Mouse (Mus musculus): ENCODE results near the gene Stub1. TPM values are rescaled to one million over a fixed set of nuclear protein-coding genes. Genes with fewer than 3 reads are reported as not detected.

Stub1 gene
- polyA plus RNA-seq, 1 experiment from 2014 or later = 336 TPM

DNA sequence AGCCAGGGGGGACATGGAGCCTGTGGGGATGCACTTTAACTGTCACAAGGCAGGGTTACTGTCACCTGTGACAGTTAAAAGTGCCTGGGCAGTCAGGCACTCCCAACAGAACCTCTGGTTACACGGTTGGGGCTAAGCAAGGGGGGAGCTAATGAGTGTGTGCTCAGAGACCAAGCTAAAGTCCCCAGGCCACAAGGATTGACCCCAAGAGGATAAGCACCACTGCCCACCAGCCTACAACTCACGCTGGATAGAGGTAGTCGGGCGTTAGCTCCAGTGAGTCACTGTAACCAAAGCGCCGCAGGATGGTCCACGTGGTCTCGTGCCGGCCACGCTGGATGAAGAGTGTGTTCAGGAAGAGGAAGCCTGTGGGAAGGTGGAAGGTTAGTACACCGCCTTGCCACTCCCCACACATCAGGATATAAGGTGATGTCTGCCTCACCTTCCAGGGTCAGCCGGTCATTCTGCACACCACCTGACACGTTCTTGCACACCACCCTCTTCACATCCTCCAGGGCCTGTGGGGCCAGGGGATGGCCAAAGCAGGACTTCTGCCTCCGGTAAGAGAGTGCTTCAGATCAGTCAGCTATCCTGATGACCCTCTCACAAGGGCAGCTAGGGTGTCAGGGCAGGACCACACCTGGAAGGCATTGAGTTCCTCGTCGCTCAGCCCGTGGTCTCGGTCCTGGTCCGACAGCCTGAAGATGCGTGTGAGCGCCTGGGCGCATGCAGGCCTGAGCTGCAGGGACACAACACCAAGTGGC is 8.1 kb upstream of the Stub1 start, which contains the start of gene Gm20683:
Gene Gm20683, minus strand, starts transcription at position 647 of the 764 bp plus-strand sequence.
- Histone ChIP-seq H3K27me3 (ENCODE audit: control insufficient read depth, insufficient read depth, low read length) (no peaks in the 10 kb centered on the region), H3K4me1 (replicated peaks; ENCODE audit: control insufficient read depth, insufficient read depth, low read length) (peaks cover 28% of the 10 kb centered on the region), H3K4me2 (replicated peaks) (no peak within 1 kb of the TSS), H3K4me3 (replicated peaks; ENCODE audit: low read length) (no peak within 1 kb of the TSS), H3K27ac (no peak within 1 kb of the TSS), H3K36me3 (replicated peaks; ENCODE audit: control insufficient read depth, insufficient read depth) (peaks cover 53% of the 10 kb centered on the region), H3K9ac (no peak within 1 kb of the TSS), H3K9me3 (ENCODE audit: control insufficient read depth, low read length) (no peaks in the 10 kb centered on the region)
- WGBS = 97% methylated on average over 22 of the region's 22 CpGs
- ATAC-seq (ENCODE audit: low FRiP score) = no peak
- no peak for DNase-seq (ENCODE audit: low spot score)

DNA sequence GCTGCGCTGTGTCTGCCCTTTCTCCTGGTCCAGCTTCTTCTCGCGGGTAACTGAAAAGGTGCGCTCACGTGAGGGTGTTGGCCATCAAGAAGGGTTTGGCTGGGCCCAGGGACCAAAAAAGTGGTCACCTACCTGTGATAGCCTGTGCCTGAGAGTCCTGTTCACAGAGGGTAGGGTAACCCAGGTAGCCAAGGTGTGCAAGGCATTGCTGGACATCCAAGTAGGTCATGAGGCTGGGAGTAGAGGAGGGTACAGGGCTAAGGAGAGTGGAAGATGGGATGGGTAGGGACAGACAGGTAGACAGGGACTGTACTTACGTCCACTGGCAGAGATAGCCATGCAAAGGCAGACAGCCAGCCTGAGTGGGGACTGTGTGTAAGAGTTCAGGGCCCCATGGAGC is 7.3 kb upstream of the Stub1 start:
- Histone ChIP-seq H3K27me3 (ENCODE audit: control insufficient read depth, insufficient read depth, low read length) (no peaks in the 10 kb centered on the region), H3K36me3 (replicated peaks; ENCODE audit: control insufficient read depth, insufficient read depth) (peaks cover 51% of the 10 kb centered on the region), H3K9ac (no peak overlapping the region), H3K4me3 (replicated peaks; ENCODE audit: low read length) (no peak overlapping the region), H3K27ac (no peak overlapping the region), H3K4me1 (replicated peaks; ENCODE audit: control insufficient read depth, insufficient read depth, low read length) (peaks cover 36% of the 10 kb centered on the region), H3K9me3 (ENCODE audit: control insufficient read depth, low read length) (no peaks in the 10 kb centered on the region), H3K4me2 (replicated peaks) (no peak overlapping the region)
- DNase-seq (ENCODE audit: low spot score) (no peak), ATAC-seq (ENCODE audit: low FRiP score) (no peak)
- 94% methylated on average over 6 of the region's 6 CpGs for WGBS

DNA sequence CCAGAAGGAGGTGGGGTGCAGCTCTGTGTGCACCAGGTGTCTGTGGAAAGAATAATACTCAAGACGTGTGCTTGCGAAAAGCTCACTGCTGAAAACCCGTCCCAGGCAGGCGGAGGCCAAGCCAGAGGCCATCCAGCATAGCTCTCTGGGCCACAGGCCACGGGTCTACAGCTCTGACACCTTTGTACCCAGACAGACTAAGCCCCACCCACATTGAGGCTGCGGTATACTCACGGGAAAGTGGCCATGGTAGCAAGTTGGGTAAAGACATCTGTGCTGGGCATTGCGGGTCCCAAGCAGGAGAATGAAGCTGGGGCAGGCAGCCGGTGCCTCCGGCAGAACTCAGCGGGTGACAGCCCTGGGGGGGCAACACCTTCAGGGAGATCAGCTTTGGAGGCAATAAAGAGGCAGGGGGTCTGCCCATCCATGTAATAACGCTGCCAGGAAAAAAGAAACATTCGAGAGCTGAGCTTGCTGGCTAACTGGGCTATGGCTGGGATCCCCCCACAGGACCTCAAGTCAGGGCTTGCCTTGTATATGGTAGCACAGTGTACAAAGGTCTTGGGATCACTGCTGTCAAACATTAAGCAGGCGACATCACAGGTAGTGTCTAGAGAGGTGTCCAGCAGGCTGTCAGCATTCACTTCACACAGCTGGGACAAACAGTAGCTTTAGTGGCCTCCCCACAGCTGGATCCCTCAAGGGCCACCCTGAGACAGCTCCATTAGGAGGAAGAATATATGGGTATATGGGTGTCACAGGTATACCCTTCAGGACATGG is 6.4 kb upstream of the Stub1 start:
- 87% methylated on average over 14 of the region's 14 CpGs for WGBS
- ATAC-seq (ENCODE audit: low FRiP score) = no peak
- Histone ChIP-seq H3K4me2 (replicated peaks) (no peak overlapping the region), H3K27ac (no peak overlapping the region), H3K9ac (no peak overlapping the region), H3K4me1 (replicated peaks; ENCODE audit: control insufficient read depth, insufficient read depth, low read length) (peaks cover 45% of the 10 kb centered on the region), H3K27me3 (ENCODE audit: control insufficient read depth, insufficient read depth, low read length) (no peaks in the 10 kb centered on the region), H3K9me3 (ENCODE audit: control insufficient read depth, low read length) (no peaks in the 10 kb centered on the region), H3K4me3 (replicated peaks; ENCODE audit: low read length) (no peak overlapping the region), H3K36me3 (replicated peaks; ENCODE audit: control insufficient read depth, insufficient read depth) (peaks cover 50% of the 10 kb centered on the region)
- DNase-seq (ENCODE audit: low spot score) = no peak

DNA sequence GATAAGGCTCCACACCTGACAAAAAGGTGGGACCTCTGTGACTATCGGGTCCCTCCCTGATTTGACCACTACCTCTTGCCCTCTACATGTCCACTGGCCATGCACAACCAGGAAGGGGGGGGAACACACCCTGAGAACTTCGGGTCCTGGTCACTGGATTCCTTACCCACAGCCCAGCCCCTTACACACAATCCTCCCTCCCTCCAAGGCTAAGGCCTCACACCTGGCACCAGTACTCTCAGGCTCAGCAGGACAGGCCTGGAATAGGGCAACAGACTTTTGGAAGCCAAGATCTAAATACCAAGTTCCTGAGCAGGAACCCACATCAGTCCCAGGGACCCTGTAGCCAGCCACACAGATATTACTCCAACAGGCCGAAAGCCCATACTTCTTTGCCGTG is 5.7 kb upstream of the Stub1 start:
- no peak overlapping the region for H3K27ac ChIP-seq
- H3K4me2 ChIP-seq (replicated peaks) = no peak overlapping the region
- H3K9me3 ChIP-seq (ENCODE audit: control insufficient read depth, low read length) = no peaks in the 10 kb centered on the region
- ATAC-seq (ENCODE audit: low FRiP score) (no peak), DNase-seq (ENCODE audit: low spot score) (no peak)
- H3K9ac ChIP-seq = no peak overlapping the region
- no peak overlapping the region for H3K4me3 ChIP-seq (replicated peaks; ENCODE audit: low read length)
- H3K27me3 ChIP-seq (ENCODE audit: control insufficient read depth, insufficient read depth, low read length) = no peaks in the 10 kb centered on the region
- H3K4me1 ChIP-seq (replicated peaks; ENCODE audit: control insufficient read depth, insufficient read depth, low read length) = peaks cover 52% of the 10 kb centered on the region
- 87% methylated on average over 4 of the region's 4 CpGs for WGBS
- peaks cover 50% of the 10 kb centered on the region for H3K36me3 ChIP-seq (replicated peaks; ENCODE audit: control insufficient read depth, insufficient read depth)

DNA sequence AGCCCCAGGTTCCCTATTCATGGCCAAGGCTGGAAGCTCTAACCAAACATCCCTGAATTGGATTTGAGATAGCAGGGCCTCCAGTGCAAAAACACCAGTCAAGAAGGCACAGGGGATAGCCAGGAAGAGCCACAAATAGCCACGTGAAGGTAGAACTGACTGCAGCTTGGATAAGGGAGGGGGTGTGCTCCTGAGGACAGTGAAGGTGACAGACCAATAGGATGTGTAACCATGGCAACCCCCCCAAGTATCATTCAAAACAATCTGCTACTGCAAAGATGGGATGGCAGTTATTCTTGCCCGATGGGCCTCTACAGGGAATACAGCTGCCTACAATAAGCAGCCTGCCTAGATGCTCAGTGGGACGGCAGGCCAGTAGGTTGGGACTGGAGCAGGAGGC is 4.3 kb upstream of the Stub1 start:
- Histone ChIP-seq H3K4me3 (replicated peaks; ENCODE audit: low read length) (peak overlapping the region; percentile 50), H3K4me1 (replicated peaks; ENCODE audit: control insufficient read depth, insufficient read depth, low read length) (peaks cover 49% of the 10 kb centered on the region)
- DNase-seq (ENCODE audit: low spot score) = no peak

DNA sequence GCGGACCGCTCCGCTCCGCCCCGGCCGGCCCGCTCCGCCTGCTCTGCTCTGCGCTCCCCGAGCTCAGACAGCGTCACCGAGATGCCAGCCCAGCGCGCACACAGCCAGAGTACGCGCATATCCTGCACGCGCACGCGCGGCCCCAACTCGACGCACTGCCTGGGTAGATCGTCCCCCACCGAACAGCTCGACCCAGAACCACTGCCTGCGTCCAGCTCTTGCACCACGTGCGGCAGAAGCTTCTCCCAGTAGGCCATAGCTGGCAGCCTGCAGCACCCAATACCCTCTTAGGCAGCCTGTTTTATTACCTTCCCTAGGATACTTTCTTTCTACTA is 3.8 kb upstream of the Stub1 start, which contains the start of gene Rhbdl1:
Gene Rhbdl1, minus strand, starts transcription at position 220 of the 335 bp plus-strand sequence.
- Histone ChIP-seq H3K4me1 (replicated peaks; ENCODE audit: control insufficient read depth, insufficient read depth, low read length) (peaks cover 51% of the 10 kb centered on the region), H3K4me3 (replicated peaks; ENCODE audit: low read length) (peak within 1 kb of the TSS; percentile 50), H3K27me3 (ENCODE audit: control insufficient read depth, insufficient read depth, low read length) (no peaks in the 10 kb centered on the region), H3K4me2 (replicated peaks) (peak within 1 kb of the TSS; percentile 96), H3K36me3 (replicated peaks; ENCODE audit: control insufficient read depth, insufficient read depth) (peaks cover 45% of the 10 kb centered on the region), H3K9ac (peak within 1 kb of the TSS; percentile 81), H3K9me3 (ENCODE audit: control insufficient read depth, low read length) (no peaks in the 10 kb centered on the region), H3K27ac (peak within 1 kb of the TSS; percentile 89)
- DNase-seq (ENCODE audit: low spot score) (peak; percentile 86), ATAC-seq (ENCODE audit: low FRiP score) (peak; percentile 38)
- WGBS = 1% methylated on average over 28 of the region's 29 CpGs

More for the DNA sequence above, 4.3 kb upstream of the Stub1 start:
- Histone ChIP-seq H3K9me3 (ENCODE audit: control insufficient read depth, low read length) (no peaks in the 10 kb centered on the region), H3K27me3 (ENCODE audit: control insufficient read depth, insufficient read depth, low read length) (no peaks in the 10 kb centered on the region), H3K27ac (peak overlapping the region; percentile 89), H3K36me3 (replicated peaks; ENCODE audit: control insufficient read depth, insufficient read depth) (peaks cover 50% of the 10 kb centered on the region), H3K4me2 (replicated peaks) (peak overlapping the region; percentile 96), H3K9ac (peak overlapping the region; percentile 81)
- WGBS = 14% methylated on average over 3 of the region's 3 CpGs
- ATAC-seq (ENCODE audit: low FRiP score) = no peak

DNA sequence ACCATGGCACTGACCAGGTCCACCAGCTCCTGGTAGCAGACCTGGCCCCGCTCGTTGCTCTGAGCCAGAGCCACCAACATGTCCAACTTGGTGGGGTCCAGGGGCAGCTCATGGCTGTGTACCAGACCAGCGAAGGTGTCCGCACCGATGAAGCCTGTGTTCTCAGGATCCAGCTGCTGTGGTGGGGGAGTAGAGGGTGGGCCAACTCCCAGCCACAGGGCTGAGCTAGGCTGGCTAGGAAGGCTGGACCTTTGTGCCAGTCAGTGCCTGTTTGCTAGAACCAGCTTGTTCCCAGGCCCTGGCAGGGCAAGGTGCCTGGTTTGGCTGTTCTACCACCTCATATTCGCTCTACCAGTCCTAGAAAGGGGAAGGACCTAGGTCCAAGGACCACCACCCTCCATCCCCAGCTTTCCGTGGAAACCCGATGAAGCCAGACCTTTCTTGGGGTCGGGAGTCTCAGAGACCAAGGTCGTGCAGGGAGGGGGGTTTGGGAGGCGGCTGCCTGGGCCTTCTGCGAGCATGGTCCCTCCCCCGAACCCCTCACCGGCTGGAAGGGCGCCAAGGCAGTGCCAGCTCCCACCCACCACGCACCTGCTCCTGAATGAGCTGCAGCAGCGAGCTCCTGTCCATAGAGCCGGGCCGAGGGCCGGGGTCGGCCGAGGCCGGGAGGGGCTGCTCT is 3.3 kb upstream of the Stub1 start:
- DNase-seq (ENCODE audit: low spot score) = no peak
- peak overlapping the region; percentile 50 for H3K4me3 ChIP-seq (replicated peaks; ENCODE audit: low read length)
- 19% methylated on average over 23 of the region's 23 CpGs for WGBS
- no peak; the same call in 1 of the 2 replicates for ATAC-seq (ENCODE audit: low FRiP score)
- H3K4me2 ChIP-seq (replicated peaks) = peak overlapping the region; percentile 96
- no peaks in the 10 kb centered on the region for H3K9me3 ChIP-seq (ENCODE audit: control insufficient read depth, low read length)
- H3K27ac ChIP-seq = peak overlapping the region; percentile 89
- peaks cover 56% of the 10 kb centered on the region for H3K4me1 ChIP-seq (replicated peaks; ENCODE audit: control insufficient read depth, insufficient read depth, low read length)
- peaks cover 42% of the 10 kb centered on the region for H3K36me3 ChIP-seq (replicated peaks; ENCODE audit: control insufficient read depth, insufficient read depth)
- H3K9ac ChIP-seq = peak overlapping the region; percentile 81
- H3K27me3 ChIP-seq (ENCODE audit: control insufficient read depth, insufficient read depth, low read length) = no peaks in the 10 kb centered on the region

DNA sequence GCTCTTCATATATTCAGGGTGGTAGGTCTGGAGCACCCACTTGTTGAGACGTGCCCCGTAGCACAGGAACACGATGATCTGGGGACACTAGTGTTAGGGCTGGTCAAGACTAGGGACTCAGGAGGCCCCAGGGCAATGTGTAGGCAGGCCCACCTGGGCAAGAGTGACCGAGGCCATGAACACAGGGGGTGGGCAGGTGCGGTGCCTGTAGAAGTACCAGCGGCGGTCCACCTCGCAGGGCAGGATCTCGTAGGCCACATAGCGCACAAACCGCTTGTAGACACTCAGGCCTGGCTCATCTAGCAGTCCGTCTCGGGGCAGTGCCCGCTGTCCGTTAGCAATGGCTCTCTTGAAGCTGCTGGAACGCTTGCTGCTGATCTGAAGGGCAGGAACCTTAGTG is 2.6 kb upstream of the Stub1 start:
- H3K4me3 ChIP-seq (replicated peaks; ENCODE audit: low read length) = no peak overlapping the region
- 0 out of 2 replicates have a peak overlapping the region, but pooled peaks have one; percentile 89 for H3K27ac ChIP-seq
- H3K36me3 ChIP-seq (replicated peaks; ENCODE audit: control insufficient read depth, insufficient read depth) = peaks cover 42% of the 10 kb centered on the region
- peaks cover 63% of the 10 kb centered on the region for H3K4me1 ChIP-seq (replicated peaks; ENCODE audit: control insufficient read depth, insufficient read depth, low read length)
- H3K4me2 ChIP-seq (replicated peaks) = peak overlapping the region; percentile 96
- 89% methylated on average over 16 of the region's 16 CpGs for WGBS
- DNase-seq (ENCODE audit: low spot score) (no peak), ATAC-seq (ENCODE audit: low FRiP score) (no peak)
- no peaks in the 10 kb centered on the region for H3K27me3 ChIP-seq (ENCODE audit: control insufficient read depth, insufficient read depth, low read length)
- peak overlapping the region; percentile 81; the same call in 1 of the 2 replicates for H3K9ac ChIP-seq
- no peaks in the 10 kb centered on the region for H3K9me3 ChIP-seq (ENCODE audit: control insufficient read depth, low read length)

DNA sequence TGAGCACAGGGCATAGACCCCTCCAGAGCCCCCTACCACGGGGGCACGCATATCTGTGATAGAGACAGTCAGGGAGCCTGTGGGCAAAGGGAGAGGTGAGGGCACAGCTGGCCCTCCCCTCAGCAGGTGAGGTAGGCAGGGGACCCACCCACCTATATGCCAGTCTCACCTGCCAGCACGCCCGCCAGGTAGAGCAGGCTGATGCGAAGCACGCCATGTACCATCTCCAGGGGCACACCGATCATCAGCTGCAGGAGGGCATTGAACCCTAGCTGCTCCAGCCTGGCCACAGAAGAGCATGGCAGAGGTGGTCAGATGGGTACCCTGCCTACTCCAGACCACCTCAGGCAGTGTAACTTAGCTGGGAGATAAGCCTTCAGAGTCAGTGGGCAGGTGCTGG is 2.1 kb upstream of the Stub1 start:
- DNase-seq (ENCODE audit: low spot score) (no peak), ATAC-seq (ENCODE audit: low FRiP score) (no peak)
- Histone ChIP-seq H3K36me3 (replicated peaks; ENCODE audit: control insufficient read depth, insufficient read depth) (peaks cover 42% of the 10 kb centered on the region), H3K9me3 (ENCODE audit: control insufficient read depth, low read length) (no peaks in the 10 kb centered on the region), H3K4me1 (replicated peaks; ENCODE audit: control insufficient read depth, insufficient read depth, low read length) (peaks cover 68% of the 10 kb centered on the region), H3K27ac (no peak overlapping the region), H3K9ac (no peak overlapping the region), H3K27me3 (ENCODE audit: control insufficient read depth, insufficient read depth, low read length) (no peaks in the 10 kb centered on the region), H3K4me2 (replicated peaks) (peak overlapping the region; percentile 96), H3K4me3 (replicated peaks; ENCODE audit: low read length) (no peak overlapping the region)
- 95% methylated on average over 7 of the region's 7 CpGs for WGBS
